Mouse (Mus musculus) heart, embryonic 12.5 days (tissue): Measurements from ENCODE around the gene Nfe2. TPM values are rescaled to one million over a fixed set of nuclear protein-coding genes. Genes with fewer than 3 reads are reported as not detected.

Experiments used
- ATAC-seq: fragments of 200-750 bp; cut with Nextera tagmentation; 2 replicates; pipeline ENCODE4 v1.8.0; 2017; ENCODE audit warnings: moderate TSS enrichment, moderate library complexity; ENCODE audit not compliant: insufficient number of reproducible peaks, low FRiP score
- H3K27ac ChIP-seq: fragments of 300-500 bp; sonication (generic); 2 replicates; pipeline ENCODE4 v1.5.1; 2016; ENCODE audit warnings: mild to moderate bottlenecking, moderate library complexity; ENCODE audit not compliant: poor library complexity, severe bottlenecking
- H3K27me3 ChIP-seq: fragments of 300-500 bp; sonication (generic); replicated peaks from 2 replicates; pipeline ENCODE4 v1.6.1; 2016; ENCODE audit warnings: mild to moderate bottlenecking, moderate library complexity
- H3K36me3 ChIP-seq: fragments of 300-500 bp; sonication (generic); 2 replicates; pipeline ENCODE4 v1.6.1; 2016; ENCODE audit warnings: mild to moderate bottlenecking, moderate library complexity
- H3K4me1 ChIP-seq: fragments of 300-500 bp; sonication (generic); replicated peaks from 2 replicates; pipeline ENCODE4 v1.6.1; 2016; ENCODE audit warnings: mild to moderate bottlenecking
- H3K4me2 ChIP-seq: fragments of 300-500 bp; sonication (generic); 2 replicates; pipeline ENCODE4 v1.6.1; 2016; ENCODE audit warnings: mild to moderate bottlenecking, moderate library complexity
- H3K4me3 ChIP-seq: fragments of 300-500 bp; sonication (generic); 2 replicates; pipeline ENCODE4 v1.5.1; 2016; ENCODE audit warnings: mild to moderate bottlenecking
- H3K9ac ChIP-seq: fragments of 300-500 bp; sonication (generic); 2 replicates; pipeline ENCODE4 v1.6.1; 2016; ENCODE audit warnings: mild to moderate bottlenecking, moderate library complexity
- H3K9me3 ChIP-seq: fragments of 300-500 bp; sonication (generic); replicated peaks from 2 replicates; pipeline ENCODE4 v1.6.1; 2016; ENCODE audit warnings: mild to moderate bottlenecking, moderate library complexity
- WGBS: fragments of 180-500 bp; shearing (Covaris S2); methylation state at CpG from one replicate; pipeline ENCODE4 v1.1.7; 2016; 5-methylcytosine and 5-hydroxymethylcytosine counted together
- polyA plus RNA-seq: library from polyadenylated mRNA; unstranded; fragments of >200 nt; fragmentation: Nextera tagmentation; extraction: Ambion mirVana; gene quantifications from 2 replicates; pipeline ENCODE4 v1.2.1, GENCODE M21; 2016

Nfe2 gene
- polyA plus RNA-seq, 1 experiment from 2014 or later, result 12.1 TPM

DNA sequence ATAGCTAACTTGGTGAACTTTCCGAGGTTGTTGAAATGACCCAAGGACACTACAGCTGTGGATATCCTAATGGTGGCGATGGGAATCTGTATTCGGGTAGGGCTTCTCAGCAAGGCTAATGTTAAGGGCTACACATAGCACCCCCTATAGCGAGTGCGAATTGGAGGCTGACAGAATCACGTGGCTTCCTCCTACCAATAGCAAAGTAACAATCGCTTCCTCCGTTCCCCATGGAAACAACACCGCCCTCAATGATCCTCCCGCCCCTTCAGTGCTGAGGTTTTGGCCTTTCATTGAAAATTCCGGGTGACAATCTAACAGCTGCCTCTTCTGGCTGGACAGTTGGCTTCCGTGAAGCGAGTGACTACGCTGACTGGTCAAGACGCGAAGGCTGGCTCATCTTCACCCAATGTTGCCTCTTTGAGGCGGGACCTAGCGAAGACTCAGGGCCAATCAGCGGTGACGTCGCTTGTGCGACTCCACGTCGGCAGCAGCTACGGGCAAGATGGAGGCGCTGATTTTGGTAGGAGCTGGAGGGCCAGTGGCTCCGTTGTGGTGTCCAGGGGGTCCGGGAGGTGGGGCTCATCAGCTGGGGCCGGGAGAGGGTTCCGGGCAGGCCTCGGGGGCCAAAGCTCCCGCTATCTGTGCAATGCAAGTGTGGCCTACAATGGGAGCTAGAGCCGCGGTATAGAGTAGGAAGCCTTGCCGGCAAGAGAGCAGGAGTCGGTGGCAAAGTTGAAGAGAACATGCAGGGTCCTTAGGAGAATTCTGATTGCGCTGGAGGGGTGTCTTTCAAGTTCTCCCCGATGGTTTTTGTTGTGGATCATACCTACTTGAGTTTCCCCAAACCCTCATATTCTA is 14.4 kb upstream of the Nfe2 start, which contains the start of gene Copz1:
TSS of gene Copz1 (plus strand) at position 296 of the 861 bp plus-strand sequence.
- under 1% methylated on average over 38 of the region's 38 CpGs for WGBS
- peak within 1 kb of the TSS; percentile 98 for H3K9ac ChIP-seq
- H3K4me3 ChIP-seq, result peak within 1 kb of the TSS; percentile 98
- peak within 1 kb of the TSS; percentile 68 for H3K27ac ChIP-seq
- H3K9me3 ChIP-seq, result no peaks in the 10 kb centered on the region
- H3K27me3 ChIP-seq, result no peaks in the 10 kb centered on the region
- peak; percentile 99 for ATAC-seq
- no peaks in the 10 kb centered on the region for H3K36me3 ChIP-seq
- peak within 1 kb of the TSS; percentile 74 for H3K4me2 ChIP-seq
- peaks cover 9% of the 10 kb centered on the region for H3K4me1 ChIP-seq

DNA sequence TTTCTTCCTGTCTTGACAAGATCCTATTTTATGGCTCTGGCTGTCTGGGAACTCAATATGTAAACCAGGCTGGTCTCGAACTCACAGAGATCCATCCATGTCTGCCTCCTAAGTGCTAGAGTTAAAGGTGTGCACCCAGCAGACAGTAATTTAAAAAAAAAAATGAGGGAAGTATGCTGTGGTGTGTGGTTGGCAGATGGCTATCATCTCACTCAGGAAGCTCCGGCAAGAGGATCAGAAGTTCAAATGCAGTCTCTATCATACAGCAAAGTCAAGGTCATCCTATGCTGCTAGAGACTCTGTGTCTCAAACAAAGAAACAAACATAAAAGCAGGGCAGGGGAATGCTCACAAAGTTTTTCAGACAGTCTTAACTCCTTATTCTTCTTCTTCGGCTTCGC is 10.7 kb upstream of the Nfe2 start:
- H3K36me3 ChIP-seq, result no peaks in the 10 kb centered on the region

DNA sequence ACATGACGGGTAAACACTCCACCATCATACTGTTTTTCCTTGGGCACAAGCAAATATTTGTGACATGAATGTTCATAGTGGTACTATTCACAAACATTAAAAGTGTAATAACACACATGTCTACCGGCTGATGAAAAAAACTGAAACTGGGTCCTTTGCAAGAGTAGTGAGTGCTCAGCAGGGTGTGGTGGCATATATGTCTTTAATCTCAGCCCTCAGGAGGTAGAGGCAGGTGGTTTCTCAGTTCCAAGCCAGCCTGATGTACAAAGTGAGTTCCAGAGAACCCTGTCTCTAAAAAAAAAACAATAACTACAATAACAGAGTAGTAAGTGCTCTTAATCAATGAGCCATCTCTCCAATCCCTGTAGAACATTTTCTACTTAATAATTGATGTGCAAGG is 6.6 kb upstream of the Nfe2 start:
- no peaks in the 10 kb centered on the region for H3K9me3 ChIP-seq
- no peak overlapping the region for H3K9ac ChIP-seq
- H3K27me3 ChIP-seq, result no peaks in the 10 kb centered on the region
- H3K4me1 ChIP-seq, result peaks cover 5% of the 10 kb centered on the region; the same call in 1 of the 2 replicates
- no peak for ATAC-seq
- H3K4me3 ChIP-seq, result no peak overlapping the region
- 81% methylated on average over 2 of the region's 2 CpGs for WGBS
- H3K36me3 ChIP-seq, result no peaks in the 10 kb centered on the region
- no peak overlapping the region for H3K4me2 ChIP-seq
- no peak overlapping the region for H3K27ac ChIP-seq

More for the DNA sequence above, 10.7 kb upstream of the Nfe2 start:
- Histone ChIP-seq H3K27ac (no peak overlapping the region), H3K4me1 (peaks cover 2% of the 10 kb centered on the region), H3K4me2 (no peak overlapping the region), H3K4me3 (no peak overlapping the region), H3K9ac (no peak overlapping the region), H3K27me3 (no peaks in the 10 kb centered on the region), H3K9me3 (no peaks in the 10 kb centered on the region)
- ATAC-seq, result no peak
- WGBS, result 78% methylated on average over 4 of the region's 4 CpGs

DNA sequence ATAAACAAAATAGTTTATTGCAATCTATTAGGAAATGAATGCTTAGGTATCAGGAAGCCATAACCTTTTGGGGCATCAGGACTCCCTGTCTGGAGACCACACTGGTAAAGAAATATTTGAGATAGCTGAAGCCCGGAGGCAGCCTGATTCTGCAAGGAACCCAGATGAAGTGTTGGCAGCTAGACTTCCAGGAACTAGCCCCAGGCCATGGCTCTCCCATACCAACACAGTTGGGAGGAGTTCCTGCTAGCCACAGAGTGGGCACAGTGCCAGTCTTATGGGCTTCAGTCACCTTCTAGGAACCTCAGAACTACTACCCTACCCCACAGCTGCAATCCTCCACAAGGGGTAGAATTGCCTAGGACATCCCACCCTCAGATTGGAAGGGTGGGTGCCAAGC is 1.8 kb upstream of the Nfe2 start:
- 6% methylated on average over 1 of the region's 1 CpGs for WGBS
- H3K27me3 ChIP-seq, result no peaks in the 10 kb centered on the region
- ATAC-seq, result no peak
- H3K27ac ChIP-seq, result no peak overlapping the region
- H3K36me3 ChIP-seq, result no peaks in the 10 kb centered on the region
- no peak overlapping the region for H3K4me2 ChIP-seq
- H3K4me1 ChIP-seq, result peaks cover 26% of the 10 kb centered on the region
- H3K4me3 ChIP-seq, result no peak overlapping the region
- no peaks in the 10 kb centered on the region for H3K9me3 ChIP-seq
- H3K9ac ChIP-seq, result no peak overlapping the region

DNA sequence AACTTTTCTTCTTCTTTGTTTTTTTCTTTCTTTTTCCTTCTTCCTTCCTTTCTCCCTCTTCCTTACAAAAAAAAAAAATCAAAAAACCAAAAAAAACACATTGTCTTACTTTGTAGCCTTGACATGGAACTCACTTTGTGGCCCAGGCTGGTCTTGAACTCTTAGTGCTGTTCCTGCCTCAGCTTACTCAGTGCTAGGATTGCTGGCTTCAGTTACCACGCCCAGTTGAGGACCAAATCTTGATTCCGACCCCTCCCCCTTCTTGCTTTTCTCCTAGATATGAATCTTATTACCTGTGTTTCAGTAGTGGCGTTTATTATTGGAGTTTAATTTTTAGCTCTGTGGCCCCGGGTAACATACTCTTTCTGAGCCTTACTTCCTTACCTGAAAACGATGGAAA is 959 bp upstream of the Nfe2 start:
- no peak for ATAC-seq
- Histone ChIP-seq H3K4me1 (peaks cover 33% of the 10 kb centered on the region), H3K27ac (no peak overlapping the region), H3K27me3 (no peaks in the 10 kb centered on the region), H3K9ac (no peak overlapping the region), H3K9me3 (no peaks in the 10 kb centered on the region), H3K4me2 (no peak overlapping the region), H3K4me3 (no peak overlapping the region), H3K36me3 (no peaks in the 10 kb centered on the region)
- WGBS, result 84% methylated on average over 5 of the region's 5 CpGs

DNA sequence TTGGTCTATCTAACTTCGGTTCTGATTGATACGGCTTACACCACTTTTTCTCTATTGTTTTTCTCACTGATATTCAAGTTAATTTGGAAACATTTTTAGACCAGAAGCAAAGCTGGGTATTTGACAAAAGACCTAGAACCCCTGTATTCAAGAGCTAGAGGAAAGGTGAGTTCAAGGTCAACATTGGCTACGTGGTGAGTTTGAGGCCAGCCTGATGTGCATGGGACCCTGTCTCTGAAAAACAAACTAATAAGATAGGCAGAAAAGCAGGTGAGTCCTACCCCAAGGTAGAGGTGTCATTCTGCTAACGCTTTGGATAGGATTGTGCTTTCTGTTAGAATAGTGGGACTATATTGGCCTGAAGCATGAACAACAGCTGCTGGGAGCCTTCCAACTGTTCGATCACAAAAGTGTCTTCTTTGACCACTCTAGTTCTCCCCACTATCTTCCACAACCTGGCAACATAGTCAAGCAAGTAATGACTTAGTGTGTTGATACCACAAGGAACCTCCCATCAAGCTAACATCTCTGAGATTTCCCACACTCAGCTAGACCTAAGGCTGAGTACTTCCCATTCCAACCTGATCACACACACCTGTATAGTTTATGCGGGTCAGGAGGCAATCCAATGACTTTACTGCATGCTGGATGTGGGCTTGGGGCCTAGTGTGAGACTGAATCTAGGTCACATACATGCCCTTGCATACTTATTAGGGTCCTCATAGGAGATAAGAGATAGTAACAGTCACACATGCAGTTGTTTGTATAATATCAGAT is 1.8 kb downstream of the Nfe2 start:
- no peak for ATAC-seq
- Histone ChIP-seq H3K4me3 (no peak overlapping the region), H3K9me3 (no peaks in the 10 kb centered on the region), H3K27me3 (no peaks in the 10 kb centered on the region), H3K4me1 (peaks cover 39% of the 10 kb centered on the region), H3K27ac (no peak overlapping the region; the same call in 1 of the 2 replicates), H3K36me3 (no peaks in the 10 kb centered on the region), H3K4me2 (no peak overlapping the region; the same call in 1 of the 2 replicates), H3K9ac (no peak overlapping the region)
- 88% methylated on average over 6 of the region's 6 CpGs for WGBS

DNA sequence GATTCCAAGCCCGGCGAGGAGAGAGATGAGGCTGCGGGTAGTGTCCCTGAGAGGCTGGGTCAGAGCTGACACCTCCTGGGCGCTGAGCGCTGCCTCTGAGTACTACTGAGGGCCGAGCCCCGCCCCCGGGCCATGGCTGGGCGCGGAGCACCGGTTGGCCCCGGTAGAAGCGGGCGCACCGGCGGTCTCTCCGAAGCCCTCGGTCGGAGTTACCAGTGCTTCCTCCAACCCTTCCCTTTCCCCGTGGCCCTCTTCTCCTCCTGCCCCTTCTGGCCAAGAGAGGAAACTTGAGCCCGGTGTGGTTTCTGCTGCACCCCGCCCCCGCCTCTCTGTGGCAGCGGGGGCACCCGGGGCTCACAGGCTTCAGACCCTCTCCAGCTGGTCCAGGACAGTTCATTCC is 3.0 kb downstream of the Nfe2 start:
- ATAC-seq, result peak; percentile 70
- 3% methylated on average over 25 of the region's 25 CpGs for WGBS
- H3K9ac ChIP-seq, result peak overlapping the region; percentile 89
- peaks cover 38% of the 10 kb centered on the region for H3K4me1 ChIP-seq
- H3K27ac ChIP-seq, result peak overlapping the region; percentile 25
- H3K9me3 ChIP-seq, result no peaks in the 10 kb centered on the region
- peak overlapping the region; percentile 60 for H3K4me3 ChIP-seq
- H3K36me3 ChIP-seq, result no peaks in the 10 kb centered on the region
- no peaks in the 10 kb centered on the region for H3K27me3 ChIP-seq
- H3K4me2 ChIP-seq, result peak overlapping the region; percentile 98

DNA sequence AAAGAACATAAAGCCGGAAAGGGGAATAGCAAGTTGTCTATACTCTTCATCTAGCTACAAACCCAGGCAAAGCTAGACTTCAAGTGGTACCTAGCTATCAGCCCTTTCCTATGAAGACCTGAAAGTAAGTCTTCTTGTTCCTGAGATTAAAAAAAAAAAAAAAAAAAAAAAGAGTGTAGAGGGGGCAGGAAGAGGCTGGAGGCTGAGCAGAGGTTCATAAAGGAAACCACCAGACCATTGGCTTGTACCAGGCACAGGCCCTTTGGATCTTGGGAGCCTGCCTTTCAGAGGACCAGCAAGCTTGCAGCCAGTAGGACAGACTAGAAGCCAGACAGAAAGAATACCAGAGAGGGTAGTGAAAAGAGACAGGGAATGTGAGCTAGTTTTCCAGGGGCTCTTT is 4.9 kb downstream of the Nfe2 start:
- peaks cover 30% of the 10 kb centered on the region for H3K4me1 ChIP-seq
- 0 out of 2 replicates have a peak overlapping the region, but pooled peaks have one; percentile 39 for H3K27ac ChIP-seq
- H3K36me3 ChIP-seq, result peaks cover 9% of the 10 kb centered on the region
- 88% methylated on average over 1 of the region's 1 CpGs for WGBS
- H3K27me3 ChIP-seq, result no peaks in the 10 kb centered on the region
- no peak overlapping the region for H3K9ac ChIP-seq
- H3K9me3 ChIP-seq, result no peaks in the 10 kb centered on the region
- no peak for ATAC-seq
- peak overlapping the region; percentile 60 for H3K4me3 ChIP-seq
- peak overlapping the region; percentile 45 for H3K4me2 ChIP-seq

DNA sequence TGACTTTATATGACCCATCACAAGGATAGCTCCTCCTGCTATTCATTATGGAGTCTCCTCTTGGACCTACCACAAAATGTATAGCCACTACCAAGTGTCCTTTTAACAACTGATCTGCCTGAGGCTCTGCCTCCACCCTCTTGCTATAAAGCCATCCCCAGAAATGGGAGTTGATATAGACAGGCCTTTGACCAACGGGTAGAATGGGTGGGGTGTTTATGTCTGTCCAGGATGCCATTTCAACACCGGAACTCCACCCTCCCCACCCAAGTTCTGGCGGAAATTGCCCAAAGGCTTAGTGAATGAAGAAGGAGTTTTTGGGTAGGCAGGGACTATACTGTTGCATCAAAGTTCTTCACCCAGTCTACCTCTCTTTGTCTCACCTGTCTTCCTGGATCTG is 5.5 kb downstream of the Nfe2 start:
- peak overlapping the region; percentile 72; the same call in 1 of the 2 replicates for H3K27ac ChIP-seq
- H3K27me3 ChIP-seq, result no peaks in the 10 kb centered on the region
- peaks cover 23% of the 10 kb centered on the region for H3K4me1 ChIP-seq
- H3K9ac ChIP-seq, result no peak overlapping the region
- H3K36me3 ChIP-seq, result peaks cover 15% of the 10 kb centered on the region
- H3K4me2 ChIP-seq, result peak overlapping the region; percentile 45
- H3K9me3 ChIP-seq, result no peaks in the 10 kb centered on the region
- H3K4me3 ChIP-seq, result 0 out of 2 replicates have a peak overlapping the region, but pooled peaks have one; percentile 8
- 76% methylated on average over 3 of the region's 3 CpGs for WGBS
- ATAC-seq, result peak; percentile 41

DNA sequence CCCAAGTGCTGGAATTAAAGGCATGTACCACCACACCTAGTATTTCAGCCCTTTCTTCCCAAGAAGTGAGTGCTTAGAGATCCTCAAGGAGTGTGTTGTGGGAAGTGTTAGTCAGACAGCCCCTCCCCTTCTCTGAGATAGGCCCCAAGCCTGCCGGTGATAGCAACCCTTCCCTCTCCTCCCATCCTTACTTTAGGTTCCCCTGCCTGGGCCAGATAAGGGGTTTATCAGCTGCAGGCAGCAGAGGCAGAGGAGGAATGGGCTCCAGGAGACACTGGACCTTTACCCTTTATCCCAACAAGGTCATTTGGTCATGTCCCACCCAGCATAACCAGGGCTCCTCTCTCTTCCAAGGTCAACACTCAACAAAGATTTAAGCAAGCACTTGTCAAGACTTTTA is 6.6 kb downstream of the Nfe2 start:
- Histone ChIP-seq H3K4me2 (peak overlapping the region; percentile 45), H3K4me1 (peaks cover 20% of the 10 kb centered on the region), H3K4me3 (peak overlapping the region; percentile 22; the same call in 1 of the 2 replicates), H3K9ac (no peak overlapping the region), H3K36me3 (peaks cover 26% of the 10 kb centered on the region), H3K27me3 (no peaks in the 10 kb centered on the region), H3K9me3 (no peaks in the 10 kb centered on the region), H3K27ac (peak overlapping the region; percentile 72)
- ATAC-seq, result peak; percentile 79
- WGBS, result 7% methylated on average over 1 of the region's 1 CpGs

DNA sequence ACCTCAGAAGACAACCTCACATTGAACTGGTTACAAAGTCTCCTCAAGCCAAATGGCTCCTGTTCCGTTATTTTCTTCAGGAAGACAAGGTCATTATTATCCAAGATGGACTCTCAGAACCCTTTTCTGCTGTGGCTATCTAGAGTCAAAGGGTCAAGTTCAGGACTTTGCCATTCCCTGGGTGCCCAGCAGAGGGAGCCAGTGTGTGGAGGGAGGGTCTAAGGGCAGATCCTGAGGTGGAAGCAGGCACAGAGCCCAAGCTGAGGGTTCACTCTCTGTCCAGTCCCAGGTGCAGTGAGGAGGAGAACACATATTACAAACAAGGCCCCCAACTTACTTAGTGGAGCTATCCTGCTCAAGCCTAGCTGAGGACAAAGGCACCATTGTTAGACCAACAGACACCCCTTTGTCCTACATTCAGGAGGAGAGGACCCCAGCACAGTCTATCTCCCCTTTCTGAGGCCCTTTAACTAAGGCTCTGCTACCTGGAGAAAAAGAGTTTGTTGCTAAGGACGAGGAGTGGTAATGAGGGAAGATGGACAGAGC is 7.9 kb downstream of the Nfe2 start:
- H3K27me3 ChIP-seq, result no peaks in the 10 kb centered on the region
- H3K4me1 ChIP-seq, result peaks cover 22% of the 10 kb centered on the region
- peak; percentile 37; the same call in 1 of the 2 replicates for ATAC-seq
- peak overlapping the region; percentile 22 for H3K4me3 ChIP-seq
- H3K27ac ChIP-seq, result peak overlapping the region; percentile 46; the same call in 1 of the 2 replicates
- WGBS, result 40% methylated on average over 2 of the region's 2 CpGs
- H3K4me2 ChIP-seq, result peak overlapping the region; percentile 45
- H3K9me3 ChIP-seq, result no peaks in the 10 kb centered on the region
- no peak overlapping the region for H3K9ac ChIP-seq
- H3K36me3 ChIP-seq, result peaks cover 38% of the 10 kb centered on the region
